Mouse (Mus musculus) left cerebral cortex, adult 9 months (tissue): ENCODE measurements around the gene Mboat7.
A peak's percentile ranks its signal among the peaks of the same experiment; 100 is the strongest.

Source experiments
- DNase-seq, 2 experiments: peaks; one replicate each; pipeline ENCODE4 v3.0.0; 2022; ENCODE audit warnings: low spot score in 2 of 2

Mboat7 gene

DNA sequence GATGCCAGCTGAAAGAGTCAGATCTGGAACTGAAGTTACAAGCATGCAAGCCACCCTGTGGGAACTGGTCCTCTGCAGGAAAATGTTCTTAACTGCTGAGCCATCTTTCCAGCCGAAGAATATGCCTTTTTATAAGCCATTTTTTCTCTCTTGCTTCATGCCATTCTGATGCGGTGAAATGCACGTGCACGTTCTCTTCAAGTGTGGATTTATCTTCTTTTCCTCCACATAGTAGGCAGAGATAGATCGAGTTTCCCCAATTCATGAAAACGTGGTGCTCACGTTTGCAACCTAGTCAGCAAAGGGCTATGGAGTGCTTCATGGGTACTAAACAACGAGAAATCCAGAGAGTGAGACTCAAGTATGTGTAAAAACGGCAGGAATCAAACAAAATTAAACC, 49.5 kb downstream of the Mboat7 start:
- DNase-seq = no peak

GRCm38 (mm10) chr7:3643412-3643811, 49.9 kb downstream of the Mboat7 start:
- DNase-seq = no peak

DNA sequence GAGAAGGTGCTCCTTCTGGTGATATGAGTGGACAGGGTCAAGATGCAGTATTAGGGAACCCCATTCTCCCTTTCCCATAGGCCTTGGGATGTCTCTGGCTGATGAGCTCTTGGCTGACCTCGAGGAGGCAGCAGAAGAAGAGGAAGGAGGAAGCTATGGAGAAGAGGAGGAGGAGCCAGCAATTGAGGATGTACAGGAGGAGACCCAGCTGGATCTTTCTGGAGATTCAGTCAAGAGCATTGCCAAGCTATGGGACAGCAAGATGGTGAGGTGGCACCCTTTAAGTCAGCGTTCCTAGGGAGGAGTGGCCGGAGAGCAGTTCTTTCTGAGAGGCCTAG, 62.9 kb downstream of the Mboat7 start:
- no peak for DNase-seq

DNA sequence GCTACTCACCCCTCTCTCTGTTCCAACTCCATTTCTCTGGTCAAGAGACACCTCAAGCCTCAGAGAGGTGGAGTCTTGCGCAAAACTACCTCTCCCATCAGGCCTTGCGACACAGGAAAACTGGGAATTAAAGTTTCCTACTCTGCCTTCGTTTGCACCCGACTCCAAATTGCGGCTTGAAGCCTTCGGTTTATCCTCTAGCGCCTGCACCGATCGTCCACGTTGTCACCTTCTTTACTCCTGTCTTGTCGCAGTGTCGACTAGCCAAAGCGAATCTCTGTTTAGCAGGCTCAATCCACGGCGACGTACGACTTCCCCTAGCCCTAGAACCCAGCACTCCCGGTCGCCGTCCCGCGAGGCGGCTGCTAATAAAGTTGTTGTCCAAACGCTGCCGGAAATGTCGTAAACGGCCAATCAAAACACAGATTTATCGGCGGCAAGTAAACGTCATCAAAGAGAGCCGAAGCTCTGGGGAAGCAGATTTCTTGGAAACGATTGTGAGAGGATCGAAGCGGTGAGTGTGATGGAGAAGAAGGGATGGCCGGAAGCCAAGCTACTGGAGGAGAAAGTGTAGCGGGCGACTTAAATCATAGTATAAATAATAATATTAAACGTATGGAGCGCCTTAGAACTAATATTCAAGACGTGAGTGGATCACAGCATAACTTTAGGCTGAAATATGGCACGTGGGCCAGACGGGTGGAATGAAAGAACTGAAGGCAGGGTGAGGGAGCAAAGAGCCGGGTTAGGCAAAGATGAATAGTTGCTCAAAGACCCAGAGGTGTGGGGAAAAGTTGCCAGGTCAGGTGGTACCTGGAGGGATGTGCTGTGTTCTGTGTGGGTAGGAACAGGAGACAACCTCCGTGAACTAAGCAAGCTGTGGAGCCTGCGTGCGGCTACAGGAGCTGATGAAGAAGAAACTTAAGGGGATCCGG, 63.5 kb downstream of the Mboat7 start, which contains the start of the genes Tfpt and Prpf31:
Gene Tfpt, minus strand, starts transcription at position 387 of the 935 bp plus-strand sequence.
Gene Prpf31, plus strand, starts transcription at position 443 of the 935 bp plus-strand sequence.
- peak; percentile 86 to 94 for DNase-seq

- no peak for DNase-seq
Observed at GRCm38 (mm10) chr7:3629030-3629429, 64.3 kb downstream of the Mboat7 start.
